Mouse (Mus musculus): ENCODE data around the gene Tspear.
"Not testable (repeated sequence)": the region's sequence is repeated elsewhere in the genome, so short reads cannot be mapped to it uniquely, and the experiment has no call there.

- not testable (repeated sequence) for TF ChIP-seq CTCF (IDR thresholded peaks at IDR 0.05; ENCODE audit: borderline replicate concordance, extremely low read depth, insufficient read depth, insufficient read length); POLR2A (IDR thresholded peaks at IDR 0.05; ENCODE audit: borderline replicate concordance, extremely low read depth, insufficient read depth, insufficient read length, poor library complexity, severe bottlenecking)
These were observed 97.0 kb downstream of the Tspear start for GRCm38 (mm10) chr10:77783396-77783795.

All from brain, embryonic 14.5 days (tissue).